Mouse (Mus musculus) erythroblast, adult 5-6 weeks (primary cell): ENCODE results near the gene Ipmk. TPM values are rescaled to one million over a fixed set of nuclear protein-coding genes. Genes with fewer than 3 reads are reported as not detected.

Experiments used
- ATAC-seq: replicated peaks from 2 replicates; pipeline ENCODE4 v1.8.0; 2016; ENCODE audit warnings: moderate number of reproducible peaks, mild to moderate bottlenecking, moderate TSS enrichment, inconsistent platforms; ENCODE audit not compliant: poor library complexity, low FRiP score, severe bottlenecking
- total RNA-seq, 2 experiments: library from RNA; stranded (forward) in 1 of 2; stranded (reverse) in 1 of 2; fragments of 150-400 nt in 1 of 2; fragments of 200-764, 138-1000 nt in 1 of 2; gene quantifications; 2 replicates each; pipeline versions ENCODE4 v1.2.3 to v1.2.4; 2015 to 2017; ENCODE audit warnings: low replicate concordance in 2 of 2

The Ipmk gene
- total RNA-seq, 2 experiments from 2014 or later = 10.5 to 23.2 TPM

GRCm38 (mm10) chr10:71476471-71477080, 129.0 kb downstream of the Ipmk start:
- ATAC-seq = no peak

GRCm38 (mm10) chr10:71477147-71477546, 129.6 kb downstream of the Ipmk start:
- no peak for ATAC-seq

- no peak for ATAC-seq
These were observed 132.2 kb downstream of the Ipmk start for GRCm38 (mm10) chr10:71479700-71480325.

Other genes starting within 250 kb of the Ipmk start
- gene Bicc1, start 188.1 kb upstream of the Ipmk start, total RNA-seq (2015; ENCODE audit: low replicate concordance) = not detected in 2 replicates
- gene Bicc1, start 188.1 kb upstream of the Ipmk start, total RNA-seq (2017; ENCODE audit: low replicate concordance) = not detected in 2 replicates
- gene Tfam, start 109.5 kb upstream of the Ipmk start, total RNA-seq (2015; ENCODE audit: low replicate concordance) = 4.0 and 8.4 TPM in 2 replicates
- 17.6 and 46.9 TPM in 2 replicates for gene Tfam, start 109.5 kb upstream of the Ipmk start, total RNA-seq (2017; ENCODE audit: low replicate concordance)
- 9.0 and 21.1 TPM in 2 replicates for gene Ube2d1, start 62.5 kb upstream of the Ipmk start, total RNA-seq (2015; ENCODE audit: low replicate concordance)
- gene Ube2d1, start 62.5 kb upstream of the Ipmk start, total RNA-seq (2017; ENCODE audit: low replicate concordance) = 2.6 and 6.4 TPM in 2 replicates
- 10.0 and 15.7 TPM in 2 replicates for gene Cisd1, start 2.8 kb upstream of the Ipmk start, total RNA-seq (2015; ENCODE audit: low replicate concordance)
- 3.9 and 4.1 TPM in 2 replicates for gene Cisd1, start 2.8 kb upstream of the Ipmk start, total RNA-seq (2017; ENCODE audit: low replicate concordance)